Mouse (Mus musculus) MEL (cell line): Measurements from ENCODE around the gene Gck. TPM values are rescaled to one million over a fixed set of nuclear protein-coding genes. Genes with fewer than 3 reads are reported as not detected.

Source experiments
- DNase-seq: peaks from one replicate; pipeline ENCODE4 v3.0.0; 2011; ENCODE audit warnings: low read depth, low spot score
- H3K27ac ChIP-seq: 2 replicates; pipeline ENCODE4 v1.5.1; 2012; ENCODE audit warnings: low read depth, mild to moderate bottlenecking, control low read depth, low read length, moderate library complexity; ENCODE audit not compliant: control insufficient read depth
- H3K27me3 ChIP-seq, 2 experiments: fragments of 150-350 bp in 1 of 2; sonication (generic) in 1 of 2; 2 replicates each; pipeline ENCODE4 v1.6.1; 2012; ENCODE audit warnings: low read length in 2 of 2, mild to moderate bottlenecking in 2 of 2, improper control_type of control experiment in 1 of 2, moderate library complexity in 1 of 2; ENCODE audit not compliant: insufficient read depth in 2 of 2, control insufficient read depth in 1 of 2
- H3K36me3 ChIP-seq, 2 experiments: 2 replicates each; pipeline ENCODE4 v1.6.1; 2012 to 2014; ENCODE audit warnings: low read length in 2 of 2, improper control_type of control experiment in 1 of 2, inconsistent platforms in 1 of 2, mild to moderate bottlenecking in 1 of 2; ENCODE audit not compliant: insufficient read depth in 2 of 2, control insufficient read depth in 1 of 2
- H3K4me1 ChIP-seq, 2 experiments: fragments of 150-350 bp in 1 of 2; sonication (generic) in 1 of 2; 2 replicates each; pipeline ENCODE4 v1.6.1; 2012; ENCODE audit warnings: low read length in 2 of 2, improper control_type of control experiment in 1 of 2, mild to moderate bottlenecking in 1 of 2; ENCODE audit not compliant: insufficient read depth in 2 of 2, control insufficient read depth in 1 of 2
- H3K4me3 ChIP-seq, 2 experiments: fragments of 150-350 bp in 1 of 2; sonication (generic) in 1 of 2; 2 replicates each; pipeline ENCODE4 v1.5.1; 2012; ENCODE audit warnings: low read depth in 2 of 2, low read length in 2 of 2, mild to moderate bottlenecking in 2 of 2, moderate library complexity in 2 of 2, control low read depth in 1 of 2, improper control_type of control experiment in 1 of 2; ENCODE audit not compliant: control insufficient read depth in 1 of 2, insufficient read depth in 1 of 2
- H3K79me2 ChIP-seq: 2 replicates; pipeline ENCODE4 v1.6.1; 2012; ENCODE audit warnings: mild to moderate bottlenecking, low read length, moderate library complexity; ENCODE audit not compliant: control insufficient read depth, poor library complexity, insufficient read depth
- H3K9ac ChIP-seq: 2 replicates; pipeline ENCODE4 v1.6.1; 2012; ENCODE audit warnings: low read depth, mild to moderate bottlenecking, control low read depth, low read length, moderate library complexity; ENCODE audit not compliant: control insufficient read depth, poor library complexity, severe bottlenecking
- H3K9me3 ChIP-seq: fragments of 150-350 bp; sonication (generic); replicated peaks from 2 replicates; pipeline ENCODE4 v1.6.1; 2012; ENCODE audit warnings: mild to moderate bottlenecking, low read length, improper control_type of control experiment, moderate library complexity; ENCODE audit not compliant: insufficient read depth
- BHLHE40 ChIP-seq: IDR thresholded peaks from 2 replicates; pipeline ENCODE4 v1.6.1; 2012; ENCODE audit warnings: low read depth, mild to moderate bottlenecking, inconsistent platforms, low read length, improper control_type of control experiment, borderline replicate concordance
- CHD1 ChIP-seq: IDR thresholded peaks from 2 replicates; pipeline ENCODE4 v1.6.1; 2012; ENCODE audit warnings: low read depth, mild to moderate bottlenecking, inconsistent platforms, low read length, improper control_type of control experiment
- CHD2 ChIP-seq: IDR thresholded peaks from 2 replicates; pipeline ENCODE4 v1.6.1; 2011; ENCODE audit warnings: low read length, improper control_type of control experiment
- CTCF ChIP-seq, 3 experiments: IDR thresholded peaks in 2 of 3; conservative IDR thresholded peaks in 1 of 3; 2 replicates each; pipeline ENCODE4 v1.5.1; 2011 to 2012; ENCODE audit warnings: low read length in 3 of 3, low read depth in 2 of 3, mild to moderate bottlenecking in 2 of 3, improper control_type of control experiment in 1 of 3, inconsistent platforms in 1 of 3, mixed read lengths in 1 of 3, moderate library complexity in 1 of 3; ENCODE audit not compliant: control insufficient read depth in 1 of 3, insufficient read depth in 1 of 3, poor library complexity in 1 of 3, severe bottlenecking in 1 of 3
- ELF1 ChIP-seq: IDR thresholded peaks from 2 replicates; pipeline ENCODE4 v1.6.1; 2014; ENCODE audit warnings: low read depth, mild to moderate bottlenecking, inconsistent platforms, low read length, improper control_type of control experiment, moderate library complexity
- EP300 ChIP-seq, 2 experiments: IDR thresholded peaks; 2 replicates each; pipeline ENCODE4 v1.6.1; 2011; ENCODE audit warnings: improper control_type of control experiment in 2 of 2, low read length in 2 of 2, low read depth in 1 of 2, mild to moderate bottlenecking in 1 of 2
- ETS1 ChIP-seq: IDR thresholded peaks from 2 replicates; pipeline ENCODE4 v1.6.1; 2012; ENCODE audit warnings: low read depth, mild to moderate bottlenecking, inconsistent platforms, low read length, improper control_type of control experiment, moderate library complexity
- HCFC1 ChIP-seq: IDR thresholded peaks from 2 replicates; pipeline ENCODE4 v1.6.1; 2012; ENCODE audit warnings: low read depth, mild to moderate bottlenecking, inconsistent platforms, low read length, improper control_type of control experiment, moderate library complexity
- JUND ChIP-seq: IDR thresholded peaks from 2 replicates; pipeline ENCODE4 v1.6.1; 2011; ENCODE audit warnings: low read depth, mild to moderate bottlenecking, improper control_type of control experiment, low read length
- MAFK ChIP-seq: IDR thresholded peaks from 2 replicates; pipeline ENCODE4 v1.6.1; 2011; ENCODE audit warnings: low read depth, mild to moderate bottlenecking, low read length, improper control_type of control experiment, borderline replicate concordance
- MAX ChIP-seq: IDR thresholded peaks from 2 replicates; pipeline ENCODE4 v1.6.1; 2011; ENCODE audit warnings: low read length, improper control_type of control experiment
- MAZ ChIP-seq: IDR thresholded peaks from 2 replicates; pipeline ENCODE4 v1.6.1; 2012; ENCODE audit warnings: low read depth, mild to moderate bottlenecking, inconsistent platforms, low read length, improper control_type of control experiment
- POLR2AphosphoS2 ChIP-seq: IDR thresholded peaks from 2 replicates; pipeline ENCODE4 v1.6.1; 2011; ENCODE audit warnings: low read length, improper control_type of control experiment
- RAD21 ChIP-seq: IDR thresholded peaks from 2 replicates; pipeline ENCODE4 v1.6.1; 2011; ENCODE audit warnings: mild to moderate bottlenecking, low read depth, low read length, improper control_type of control experiment
- SIN3A ChIP-seq: IDR thresholded peaks from 2 replicates; pipeline ENCODE4 v1.6.1; 2012; ENCODE audit warnings: low read length, improper control_type of control experiment, inconsistent platforms
- TAL1 ChIP-seq: IDR thresholded peaks from 2 replicates; pipeline ENCODE4 v1.6.1; 2012; ENCODE audit warnings: mild to moderate bottlenecking, inconsistent platforms, low read length, moderate library complexity, mixed read lengths
- USF1 ChIP-seq: IDR thresholded peaks from 2 replicates; pipeline ENCODE4 v1.6.1; 2014; ENCODE audit warnings: low read depth, mild to moderate bottlenecking, inconsistent platforms, low read length, improper control_type of control experiment, moderate library complexity
- ZC3H11A ChIP-seq: IDR thresholded peaks from 2 replicates; pipeline ENCODE4 v1.6.1; 2012; ENCODE audit warnings: low read depth, mild to moderate bottlenecking, inconsistent platforms, low read length, improper control_type of control experiment
- ZKSCAN1 ChIP-seq: IDR thresholded peaks from 2 replicates; pipeline ENCODE4 v1.6.1; 2012; ENCODE audit warnings: low read depth, mild to moderate bottlenecking, inconsistent platforms, low read length, improper control_type of control experiment, moderate library complexity
- ZNF384 ChIP-seq: IDR thresholded peaks from 2 replicates; pipeline ENCODE4 v1.6.1; 2012; ENCODE audit warnings: low read depth, mild to moderate bottlenecking, inconsistent platforms, low read length, improper control_type of control experiment
- polyA plus RNA-seq, 2 experiments: library from polyadenylated mRNA; stranded (reverse) in 1 of 2; unstranded in 1 of 2; fragments of >175 nt in 1 of 2; fragments of >200 nt in 1 of 2; gene quantifications; 2 replicates each; pipeline versions ENCODE4 v1.2.1 to v1.2.4; 2012; ENCODE audit warnings: low replicate concordance in 2 of 2, low read depth in 1 of 2; ENCODE audit not compliant: insufficient read length in 2 of 2, insufficient read depth in 1 of 2, missing spikeins in 1 of 2
- total RNA-seq: library from RNA; depleted of rRNA; stranded (reverse); fragments of 300-350 nt; gene quantifications from 2 replicates; pipeline ENCODE4 v1.2.3, GENCODE M21; 2012

Gck gene
- total and polyA plus RNA-seq, 3 experiments, result not detected

GRCm38 (mm10) chr11:5975068-5975467 is 25.2 kb upstream of the Gck start:
- Histone ChIP-seq H3K4me1 (no peaks in the 10 kb centered on the region), H3K79me2 (no peaks in the 10 kb centered on the region), H3K36me3 (no peaks in the 10 kb centered on the region), H3K27ac (no peak overlapping the region), H3K9me3 (no peaks in the 10 kb centered on the region), H3K27me3 (no peaks in the 10 kb centered on the region), H3K4me3 (no peak overlapping the region), H3K9ac (no peak overlapping the region)
- DNase-seq, result no peak
- TF ChIP-seq POLR2AphosphoS2 (no peak), ETS1 (no peak), ZC3H11A (no peak), MAX (no peak), RAD21 (no peak), MAZ (no peak), ZKSCAN1 (no peak), SIN3A (no peak), MAFK (no peak), CHD2 (no peak), EP300 (IDR thresholded peaks at IDR 0.05; ENCODE audit: low read depth in 1 of 2, low read length in 2 of 2) (no peak), ELF1 (no peak), HCFC1 (no peak), USF1 (no peak)

GRCm38 (mm10) chr11:5974053-5974452 is 24.2 kb upstream of the Gck start:
- no peaks in the 10 kb centered on the region for H3K9me3 ChIP-seq
- no peaks in the 10 kb centered on the region for H3K36me3 ChIP-seq
- H3K4me1 ChIP-seq, result no peaks in the 10 kb centered on the region
- no peak for TF ChIP-seq TAL1
- TF ChIP-seq ZNF384, result no peak
- no peak for TF ChIP-seq JUND
- no peak for TF ChIP-seq MAFK
- TF ChIP-seq BHLHE40, result no peak
- TF ChIP-seq ELF1, result no peak
- no peak for TF ChIP-seq CHD1
- TF ChIP-seq ZKSCAN1, result no peak
- TF ChIP-seq POLR2AphosphoS2, result no peak
- no peak for TF ChIP-seq CTCF (IDR thresholded peaks at IDR 0.05 in 2 of 3, conservative IDR thresholded peaks at IDR 0.05 in 1 of 3; ENCODE audit: control insufficient read depth in 1 of 3, insufficient read depth in 1 of 3, low read depth in 2 of 3, low read length in 3 of 3, poor library complexity in 1 of 3, severe bottlenecking in 1 of 3)
- H3K27ac ChIP-seq, result no peak overlapping the region
- no peak overlapping the region for H3K9ac ChIP-seq
- no peak for DNase-seq
- no peaks in the 10 kb centered on the region for H3K27me3 ChIP-seq
- H3K79me2 ChIP-seq, result no peaks in the 10 kb centered on the region
- no peak overlapping the region for H3K4me3 ChIP-seq
